Mouse (Mus musculus) bone marrow, adult 2 months (tissue): ENCODE measurements around the gene Kera.

Experiments
- CTCF ChIP-seq: fragments of 200-500 bp; IDR thresholded peaks from 2 replicates; pipeline ENCODE4 v1.5.1; 2011; ENCODE audit warnings: low read length, control low read depth; ENCODE audit not compliant: control insufficient read depth, insufficient read depth
- POLR2A ChIP-seq: fragments of 200-500 bp; IDR thresholded peaks from 2 replicates; pipeline ENCODE4 v1.6.1; 2011; ENCODE audit warnings: low read depth, mild to moderate bottlenecking, control low read depth, low read length, borderline replicate concordance; ENCODE audit not compliant: control insufficient read depth

DNA sequence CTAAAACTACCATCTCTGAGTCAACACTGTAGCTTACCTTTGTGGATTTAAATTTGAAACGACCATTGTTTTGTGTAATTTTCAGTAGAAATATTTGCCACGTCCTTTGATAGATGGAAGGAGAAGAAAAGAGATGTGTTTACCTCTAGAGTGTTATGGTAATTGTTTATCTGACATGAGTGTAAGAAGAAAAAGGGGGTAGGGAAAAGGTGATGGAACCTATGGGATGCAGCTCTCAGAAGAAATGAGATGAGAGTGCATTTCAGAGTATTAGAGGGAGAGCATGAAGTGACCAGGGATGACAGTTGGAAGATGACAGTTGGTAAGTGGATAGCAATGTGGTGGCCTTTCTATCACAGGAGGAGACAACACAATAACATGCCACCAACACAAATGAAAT is 37.1 kb downstream of the Kera start, which contains the start of gene Epyc:
- no peak for TF ChIP-seq POLR2A
- no peak for TF ChIP-seq CTCF
